Mouse (Mus musculus): ENCODE data around the gene Trim45. TPM values are rescaled to one million over a fixed set of nuclear protein-coding genes. Genes with fewer than 3 reads are reported as not detected.

Trim45 gene
- polyA plus RNA-seq, 1 experiment = 0.02 TPM

- TF ChIP-seq GATA1 (IDR thresholded peaks at IDR 0.05; ENCODE audit: low read length) (no peak), TAL1 (IDR thresholded peaks at IDR 0.05; ENCODE audit: low read length) (no peak)
- H3K4me1 ChIP-seq (ENCODE audit: control insufficient read depth) = peaks cover 24% of the 10 kb centered on the region
- no peaks in the 10 kb centered on the region for H3K36me3 ChIP-seq (ENCODE audit: control insufficient read depth)
- no peaks in the 10 kb centered on the region for H3K9me3 ChIP-seq (ENCODE audit: control insufficient read depth, low read length)
- H3K27me3 ChIP-seq (ENCODE audit: control insufficient read depth) = no peaks in the 10 kb centered on the region; the same call in 1 of the 2 replicates
- H3K4me3 ChIP-seq (replicated peaks) = no peak overlapping the region
Measured at GRCm38 (mm10) chr3:100924065-100924732, 2.2 kb downstream of the Trim45 start.

GRCm38 (mm10) chr3:100925176-100925575 lies 3.2 kb downstream of the Trim45 start:
- Histone ChIP-seq H3K4me3 (replicated peaks) (no peak overlapping the region), H3K4me1 (ENCODE audit: control insufficient read depth) (peaks cover 24% of the 10 kb centered on the region), H3K27me3 (ENCODE audit: control insufficient read depth) (no peaks in the 10 kb centered on the region; the same call in 1 of the 2 replicates), H3K9me3 (ENCODE audit: control insufficient read depth, low read length) (no peaks in the 10 kb centered on the region), H3K36me3 (ENCODE audit: control insufficient read depth) (no peaks in the 10 kb centered on the region)
- no peak for TF ChIP-seq TAL1 (IDR thresholded peaks at IDR 0.05; ENCODE audit: low read length)
- TF ChIP-seq GATA1 (IDR thresholded peaks at IDR 0.05; ENCODE audit: low read length) = no peak

GRCm38 (mm10) chr3:100931332-100932076 lies 9.5 kb downstream of the Trim45 start:
- H3K27me3 ChIP-seq (ENCODE audit: control insufficient read depth) = no peaks in the 10 kb centered on the region
- H3K4me3 ChIP-seq (replicated peaks) = no peak overlapping the region
- peaks cover 6% of the 10 kb centered on the region for H3K4me1 ChIP-seq (ENCODE audit: control insufficient read depth)
- TF ChIP-seq TAL1 (IDR thresholded peaks at IDR 0.05; ENCODE audit: low read length) (no peak), GATA1 (IDR thresholded peaks at IDR 0.05; ENCODE audit: low read length) (no peak)
- H3K36me3 ChIP-seq (ENCODE audit: control insufficient read depth) = peaks cover 14% of the 10 kb centered on the region
- no peaks in the 10 kb centered on the region for H3K9me3 ChIP-seq (ENCODE audit: control insufficient read depth, low read length)

GRCm38 (mm10) chr3:100932077-100932944 lies 10.3 kb downstream of the Trim45 start:
- TF ChIP-seq TAL1 (IDR thresholded peaks at IDR 0.05; ENCODE audit: low read length) (no peak), GATA1 (IDR thresholded peaks at IDR 0.05; ENCODE audit: low read length) (no peak)
- Histone ChIP-seq H3K4me1 (ENCODE audit: control insufficient read depth) (peaks cover 6% of the 10 kb centered on the region), H3K27me3 (ENCODE audit: control insufficient read depth) (no peaks in the 10 kb centered on the region), H3K9me3 (ENCODE audit: control insufficient read depth, low read length) (no peaks in the 10 kb centered on the region), H3K4me3 (replicated peaks) (no peak overlapping the region), H3K36me3 (ENCODE audit: control insufficient read depth) (peaks cover 20% of the 10 kb centered on the region)

GRCm38 (mm10) chr3:100935521-100935920 lies 13.5 kb downstream of the Trim45 start:
- no peaks in the 10 kb centered on the region for H3K27me3 ChIP-seq (ENCODE audit: control insufficient read depth)
- peaks cover 52% of the 10 kb centered on the region for H3K36me3 ChIP-seq (ENCODE audit: control insufficient read depth)
- H3K9me3 ChIP-seq (ENCODE audit: control insufficient read depth, low read length) = no peaks in the 10 kb centered on the region
- H3K4me1 ChIP-seq (ENCODE audit: control insufficient read depth) = peaks cover 6% of the 10 kb centered on the region
- H3K4me3 ChIP-seq (replicated peaks) = no peak overlapping the region
- TF ChIP-seq GATA1 (IDR thresholded peaks at IDR 0.05; ENCODE audit: low read length) = no peak
- TF ChIP-seq TAL1 (IDR thresholded peaks at IDR 0.05; ENCODE audit: low read length) = no peak

GRCm38 (mm10) chr3:100936201-100936600 lies 14.2 kb downstream of the Trim45 start:
- Histone ChIP-seq H3K4me3 (replicated peaks) (no peak overlapping the region), H3K27me3 (ENCODE audit: control insufficient read depth) (no peaks in the 10 kb centered on the region), H3K9me3 (ENCODE audit: control insufficient read depth, low read length) (no peaks in the 10 kb centered on the region), H3K4me1 (ENCODE audit: control insufficient read depth) (peaks cover 6% of the 10 kb centered on the region), H3K36me3 (ENCODE audit: control insufficient read depth) (peaks cover 58% of the 10 kb centered on the region)
- no peak for TF ChIP-seq GATA1 (IDR thresholded peaks at IDR 0.05; ENCODE audit: low read length)
- no peak for TF ChIP-seq TAL1 (IDR thresholded peaks at IDR 0.05; ENCODE audit: low read length)

- H3K9me3 ChIP-seq (ENCODE audit: control insufficient read depth, low read length) = no peaks in the 10 kb centered on the region
- H3K36me3 ChIP-seq (ENCODE audit: control insufficient read depth) = peaks cover 77% of the 10 kb centered on the region
- no peaks in the 10 kb centered on the region for H3K27me3 ChIP-seq (ENCODE audit: control insufficient read depth)
- no peaks in the 10 kb centered on the region for H3K4me1 ChIP-seq (ENCODE audit: control insufficient read depth)
- TF ChIP-seq TAL1 (IDR thresholded peaks at IDR 0.05; ENCODE audit: low read length) = no peak
- TF ChIP-seq GATA1 (IDR thresholded peaks at IDR 0.05; ENCODE audit: low read length) = no peak
- no peak overlapping the region for H3K4me3 ChIP-seq (replicated peaks)
Measured at GRCm38 (mm10) chr3:100938211-100938610, 16.2 kb downstream of the Trim45 start.

- no peaks in the 10 kb centered on the region for H3K9me3 ChIP-seq (ENCODE audit: control insufficient read depth, low read length)
- no peak overlapping the region for H3K4me3 ChIP-seq (replicated peaks)
- no peaks in the 10 kb centered on the region for H3K27me3 ChIP-seq (ENCODE audit: control insufficient read depth)
- TF ChIP-seq TAL1 (IDR thresholded peaks at IDR 0.05; ENCODE audit: low read length) (no peak), GATA1 (IDR thresholded peaks at IDR 0.05; ENCODE audit: low read length) (no peak)
- peaks cover 96% of the 10 kb centered on the region for H3K36me3 ChIP-seq (ENCODE audit: control insufficient read depth)
- no peaks in the 10 kb centered on the region for H3K4me1 ChIP-seq (ENCODE audit: control insufficient read depth)
Measured at GRCm38 (mm10) chr3:100940496-100941037, 18.6 kb downstream of the Trim45 start.
